Mouse (Mus musculus) olfactory bulb, adult 2 months (tissue): Measurements from ENCODE around the gene Tdpoz4. TPM values are rescaled to one million over a fixed set of nuclear protein-coding genes. Genes with fewer than 3 reads are reported as not detected.
"Not testable (repeated sequence)": the region's sequence is repeated elsewhere in the genome, so short reads cannot be mapped to it uniquely, and the experiment has no call there.

Source experiments
- H3K27ac ChIP-seq: fragments of 200-500 bp; 2 replicates; pipeline ENCODE4 v1.5.1; 2012; ENCODE audit warnings: low read depth, low read length; ENCODE audit not compliant: insufficient read depth
- H3K4me1 ChIP-seq: fragments of 200-500 bp; 2 replicates; pipeline ENCODE4 v1.6.1; 2012; ENCODE audit warnings: low read length; ENCODE audit not compliant: control insufficient read depth, insufficient read depth
- H3K4me3 ChIP-seq: fragments of 200-500 bp; 2 replicates; pipeline ENCODE4 v1.5.1; 2012; ENCODE audit warnings: mild to moderate bottlenecking, low read depth, low read length, moderate library complexity; ENCODE audit not compliant: insufficient read depth
- WGBS: fragments of 180-500 bp; shearing (Covaris S2); methylation state at CpG from one replicate; pipeline ENCODE4 v1.1.7; 2018; 5-methylcytosine and 5-hydroxymethylcytosine counted together
- polyA plus RNA-seq: library from polyadenylated mRNA; stranded (reverse); fragments of >200 nt; gene quantifications from 2 replicates; pipeline ENCODE4 v1.2.4, GENCODE M21; 2012; ENCODE audit warnings: low replicate concordance; ENCODE audit not compliant: missing spikeins, insufficient read depth, insufficient read length

Gene Tdpoz4
- polyA plus RNA-seq: not detected in 2 replicates

GRCm38 (mm10) chr3:93796098-93796497 lies at the start of gene Tdpoz4:
Gene Tdpoz4, plus strand, starts transcription at chr3:93796398.
- H3K27ac ChIP-seq, H3K4me3 ChIP-seq, H3K4me1 ChIP-seq: not testable (repeated sequence)

- 92% methylated on average over 18 of the region's 18 CpGs for WGBS
- not testable (repeated sequence) for H3K4me1 ChIP-seq, H3K4me3 ChIP-seq, H3K27ac ChIP-seq
Observed at GRCm38 (mm10) chr3:93754022-93754421, 42.2 kb upstream of the Tdpoz4 start.

- H3K4me1 ChIP-seq, H3K4me3 ChIP-seq, H3K27ac ChIP-seq: not testable (repeated sequence)
- 86% methylated on average over 1 of the region's 1 CpGs for WGBS
Observed at GRCm38 (mm10) chr3:93772700-93773099, 23.5 kb upstream of the Tdpoz4 start, which contains the start of gene Gm5773. Gene Gm5773, plus strand, starts transcription at chr3:93773000.

- not testable (repeated sequence) for H3K4me1 ChIP-seq, H3K27ac ChIP-seq, H3K4me3 ChIP-seq
Observed at GRCm38 (mm10) chr3:93813341-93813740, 17.1 kb downstream of the Tdpoz4 start.

GRCm38 (mm10) chr3:93825720-93826119 lies 29.5 kb downstream of the Tdpoz4 start, which contains the start of gene Tdpoz3:
Gene Tdpoz3, plus strand, starts transcription at chr3:93826020.
- WGBS: 88% methylated on average over 1 of the region's 1 CpGs
- not testable (repeated sequence) for H3K27ac ChIP-seq, H3K4me1 ChIP-seq, H3K4me3 ChIP-seq

Other genes with a start within 250 kb of the Tdpoz4 start
- not detected in 2 replicates for gene S100a10, start 241.3 kb upstream of the Tdpoz4 start, polyA plus RNA-seq
- not detected in 2 replicates for gene Tdpoz2, start 143.7 kb upstream of the Tdpoz4 start, polyA plus RNA-seq
- not detected in 2 replicates for gene Tdpoz1, start 120.1 kb upstream of the Tdpoz4 start, polyA plus RNA-seq
- not detected in 2 replicates for gene Gm37596, start 103.3 kb upstream of the Tdpoz4 start, polyA plus RNA-seq
- not detected in 2 replicates for gene Gm5773, start 23.4 kb upstream of the Tdpoz4 start, polyA plus RNA-seq
- gene Tdpoz3, start 29.6 kb downstream of the Tdpoz4 start, polyA plus RNA-seq: not detected in 2 replicates
- not detected in 2 replicates for gene Gm9117, start 147.1 kb downstream of the Tdpoz4 start, polyA plus RNA-seq
- gene Tdpoz5, start 164.9 kb downstream of the Tdpoz4 start, polyA plus RNA-seq: not detected in 2 replicates